Mouse (Mus musculus) midbrain, embryonic 11.5 days (tissue): Measurements from ENCODE around the gene Arhgef26. TPM values are rescaled to one million over a fixed set of nuclear protein-coding genes. Genes with fewer than 3 reads are reported as not detected.

Experiments
- ATAC-seq: fragments of 200-750 bp; cut with Nextera tagmentation; 2 replicates; pipeline ENCODE4 v1.8.0; 2017; ENCODE audit warnings: moderate TSS enrichment, moderate library complexity; ENCODE audit not compliant: low FRiP score
- DNase-seq: peaks from one replicate; pipeline ENCODE4 v3.0.0; 2015; ENCODE audit warnings: low spot score; ENCODE audit errors: missing footprints
- H3K27ac ChIP-seq: fragments of 300-500 bp; sonication (generic); 2 replicates; pipeline ENCODE4 v1.5.1; 2014; ENCODE audit warnings: low read depth, low read length
- H3K27me3 ChIP-seq: fragments of 300-500 bp; sonication (generic); 2 replicates; pipeline ENCODE4 v1.6.1; 2014; ENCODE audit warnings: mild to moderate bottlenecking, low read length, moderate library complexity, mixed read lengths; ENCODE audit not compliant: control insufficient read depth, insufficient read depth
- H3K36me3 ChIP-seq: fragments of 300-500 bp; sonication (generic); 2 replicates; pipeline ENCODE4 v1.6.1; 2014; ENCODE audit warnings: mild to moderate bottlenecking, low read length, moderate library complexity, mixed read lengths; ENCODE audit not compliant: control insufficient read depth, insufficient read depth
- H3K4me1 ChIP-seq: fragments of 300-500 bp; sonication (generic); 2 replicates; pipeline ENCODE4 v1.6.1; 2014; ENCODE audit warnings: low read length; ENCODE audit not compliant: control insufficient read depth, insufficient read depth
- H3K4me2 ChIP-seq: fragments of 300-500 bp; sonication (generic); 2 replicates; pipeline ENCODE4 v1.6.1; 2014; ENCODE audit warnings: mild to moderate bottlenecking, moderate library complexity
- H3K4me3 ChIP-seq: fragments of 300-500 bp; sonication (generic); 2 replicates; pipeline ENCODE4 v1.5.1; 2014; ENCODE audit warnings: low read depth, low read length
- H3K9ac ChIP-seq: fragments of 300-500 bp; sonication (generic); 2 replicates; pipeline ENCODE4 v1.6.1; 2014; ENCODE audit warnings: low read length
- H3K9me3 ChIP-seq: fragments of 300-500 bp; sonication (generic); 2 replicates; pipeline ENCODE4 v1.6.1; 2016; ENCODE audit warnings: low read length; ENCODE audit not compliant: control insufficient read depth
- WGBS: fragments of 180-500 bp; shearing (Covaris S2); extraction: QIAGEN DNeasy Blood & Tissue Kit; methylation state at CpG from one replicate; pipeline ENCODE4 v1.1.7; 2014; 5-methylcytosine and 5-hydroxymethylcytosine counted together
- polyA plus RNA-seq: library from polyadenylated mRNA; unstranded; fragments of >200 nt; fragmentation: Nextera tagmentation; extraction: Ambion mirVana; gene quantifications from 2 replicates; pipeline ENCODE4 v1.2.1, GENCODE M21; 2014

The Arhgef26 gene
- polyA plus RNA-seq, 1 experiment from 2014 or later: 4.8 TPM

- Histone ChIP-seq H3K36me3 (no peaks in the 10 kb centered on the region), H3K9ac (no peak overlapping the region), H3K4me3 (no peak overlapping the region), H3K27me3 (no peaks in the 10 kb centered on the region), H3K4me1 (no peaks in the 10 kb centered on the region), H3K9me3 (no peaks in the 10 kb centered on the region), H3K27ac (no peak overlapping the region), H3K4me2 (no peak overlapping the region)
- ATAC-seq (no peak), DNase-seq (peak; percentile 53)
- 86% methylated on average over 6 of the region's 6 CpGs for WGBS
Measured at GRCm38 (mm10) chr3:62374831-62375230, 36.7 kb downstream of the Arhgef26 start.

- no peaks in the 10 kb centered on the region for H3K9me3 ChIP-seq
- 95% methylated on average over 2 of the region's 2 CpGs for WGBS
- ATAC-seq (no peak), DNase-seq (no peak)
- H3K27me3 ChIP-seq: no peaks in the 10 kb centered on the region
- H3K36me3 ChIP-seq: no peaks in the 10 kb centered on the region
- no peak overlapping the region for H3K9ac ChIP-seq
- H3K27ac ChIP-seq: no peak overlapping the region
- H3K4me3 ChIP-seq: no peak overlapping the region
- no peak overlapping the region for H3K4me2 ChIP-seq
- H3K4me1 ChIP-seq: no peaks in the 10 kb centered on the region
Measured at GRCm38 (mm10) chr3:62376719-62377118, 38.6 kb downstream of the Arhgef26 start.

- H3K36me3 ChIP-seq: no peaks in the 10 kb centered on the region
- 85% methylated on average over 5 of the region's 5 CpGs for WGBS
Measured at GRCm38 (mm10) chr3:62379946-62380345, 41.8 kb downstream of the Arhgef26 start.

GRCm38 (mm10) chr3:62380420-62380819 lies 42.3 kb downstream of the Arhgef26 start:
- ATAC-seq (no peak), DNase-seq (peak; percentile 75)
- Histone ChIP-seq H3K9me3 (no peaks in the 10 kb centered on the region), H3K27ac (no peak overlapping the region), H3K36me3 (no peaks in the 10 kb centered on the region), H3K27me3 (no peaks in the 10 kb centered on the region), H3K4me3 (no peak overlapping the region), H3K4me1 (no peaks in the 10 kb centered on the region), H3K9ac (no peak overlapping the region), H3K4me2 (no peak overlapping the region)
- 92% methylated on average over 3 of the region's 3 CpGs for WGBS

More at GRCm38 (mm10) chr3:62379946-62380345, 41.8 kb downstream of the Arhgef26 start:
- ATAC-seq: no peak
- Histone ChIP-seq H3K27ac (no peak overlapping the region), H3K27me3 (no peaks in the 10 kb centered on the region), H3K9ac (no peak overlapping the region), H3K4me1 (no peaks in the 10 kb centered on the region), H3K4me2 (no peak overlapping the region), H3K4me3 (no peak overlapping the region), H3K9me3 (no peaks in the 10 kb centered on the region)
- peak; percentile 79 for DNase-seq

GRCm38 (mm10) chr3:62382853-62383252 lies 44.7 kb downstream of the Arhgef26 start:
- Histone ChIP-seq H3K9ac (no peak overlapping the region), H3K27ac (no peak overlapping the region), H3K4me3 (no peak overlapping the region), H3K4me1 (no peaks in the 10 kb centered on the region), H3K9me3 (no peaks in the 10 kb centered on the region), H3K36me3 (no peaks in the 10 kb centered on the region), H3K27me3 (no peaks in the 10 kb centered on the region), H3K4me2 (no peak overlapping the region)
- WGBS: 88% methylated on average over 1 of the region's 1 CpGs
- ATAC-seq (no peak), DNase-seq (no peak)

GRCm38 (mm10) chr3:62392636-62393035 lies 54.5 kb downstream of the Arhgef26 start:
- Histone ChIP-seq H3K4me3 (no peak overlapping the region), H3K27me3 (no peaks in the 10 kb centered on the region), H3K9me3 (no peaks in the 10 kb centered on the region), H3K4me2 (no peak overlapping the region), H3K27ac (no peak overlapping the region), H3K4me1 (peaks cover 3% of the 10 kb centered on the region; the same call in 1 of the 2 replicates), H3K36me3 (no peaks in the 10 kb centered on the region), H3K9ac (no peak overlapping the region)
- ATAC-seq (no peak), DNase-seq (no peak)

GRCm38 (mm10) chr3:62394284-62394683 lies 56.1 kb downstream of the Arhgef26 start:
- Histone ChIP-seq H3K4me3 (no peak overlapping the region), H3K4me1 (peaks cover 3% of the 10 kb centered on the region; the same call in 1 of the 2 replicates), H3K4me2 (no peak overlapping the region), H3K9ac (no peak overlapping the region), H3K36me3 (no peaks in the 10 kb centered on the region), H3K9me3 (no peaks in the 10 kb centered on the region), H3K27me3 (no peaks in the 10 kb centered on the region), H3K27ac (no peak overlapping the region)
- ATAC-seq (peak; percentile 84), DNase-seq (peak; percentile 87)
- WGBS: 32% methylated on average over 7 of the region's 7 CpGs

GRCm38 (mm10) chr3:62395368-62395767 lies 57.2 kb downstream of the Arhgef26 start:
- DNase-seq (peak; percentile 83), ATAC-seq (no peak)
- H3K4me1 ChIP-seq: peaks cover 3% of the 10 kb centered on the region; the same call in 1 of the 2 replicates
- no peak overlapping the region for H3K27ac ChIP-seq
- H3K9ac ChIP-seq: no peak overlapping the region
- no peak overlapping the region for H3K4me2 ChIP-seq
- no peaks in the 10 kb centered on the region for H3K27me3 ChIP-seq
- 83% methylated on average over 5 of the region's 5 CpGs for WGBS
- H3K36me3 ChIP-seq: no peaks in the 10 kb centered on the region
- no peak overlapping the region for H3K4me3 ChIP-seq
- no peaks in the 10 kb centered on the region for H3K9me3 ChIP-seq

- DNase-seq: no peak
- ATAC-seq: no peak
- H3K4me2 ChIP-seq: no peak overlapping the region
- H3K4me3 ChIP-seq: no peak overlapping the region
- WGBS: 78% methylated on average over 5 of the region's 5 CpGs
- H3K27me3 ChIP-seq: no peaks in the 10 kb centered on the region
- peaks cover 3% of the 10 kb centered on the region; the same call in 1 of the 2 replicates for H3K4me1 ChIP-seq
- H3K9ac ChIP-seq: no peak overlapping the region
- no peak overlapping the region for H3K27ac ChIP-seq
- no peaks in the 10 kb centered on the region for H3K9me3 ChIP-seq
- no peaks in the 10 kb centered on the region for H3K36me3 ChIP-seq
Measured at GRCm38 (mm10) chr3:62396109-62396508, 58.0 kb downstream of the Arhgef26 start.

GRCm38 (mm10) chr3:62398094-62398493 lies 60.0 kb downstream of the Arhgef26 start:
- Histone ChIP-seq H3K27ac (no peak overlapping the region), H3K36me3 (no peaks in the 10 kb centered on the region), H3K4me2 (no peak overlapping the region), H3K4me1 (peaks cover 3% of the 10 kb centered on the region; the same call in 1 of the 2 replicates), H3K4me3 (no peak overlapping the region), H3K9ac (no peak overlapping the region), H3K9me3 (no peaks in the 10 kb centered on the region), H3K27me3 (no peaks in the 10 kb centered on the region)
- no peak for DNase-seq
- ATAC-seq: no peak
